Mouse (Mus musculus) frontal cortex, postnatal 25 days (tissue): Measurements from ENCODE around the gene Fanca.
"Not testable (repeated sequence)": the region's sequence is repeated elsewhere in the genome, so short reads cannot be mapped to it uniquely, and the experiment has no call there.

Experiments
- DNase-seq, 2 experiments: peaks; one replicate each; pipeline ENCODE4 v3.0.0; 2022; ENCODE audit warnings: low spot score in 2 of 2

Fanca gene

DNA sequence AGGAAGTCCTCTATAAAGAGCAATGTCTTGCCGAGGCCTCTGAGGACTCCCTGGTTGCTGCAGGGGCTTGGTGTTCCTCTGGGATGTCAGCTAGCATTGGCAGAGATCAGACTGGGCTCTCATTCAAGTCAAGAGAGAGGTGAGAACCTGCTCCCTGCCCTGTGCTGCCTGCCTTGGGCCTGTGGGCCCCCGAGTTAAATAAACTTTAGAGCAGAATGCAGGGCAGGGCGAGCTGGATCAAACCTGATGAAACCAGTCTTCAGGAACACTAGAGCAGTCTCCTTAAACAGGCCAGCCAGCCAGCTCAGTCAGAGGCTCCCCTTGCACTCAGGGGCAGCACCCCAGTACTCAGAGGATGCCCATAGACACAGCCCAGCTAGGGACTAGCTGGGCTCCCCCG, 46.5 kb downstream of the Fanca start:
- no peak for DNase-seq

GRCm38 (mm10) chr8:123271147-123271546, 47.2 kb downstream of the Fanca start:
- no peak for DNase-seq

- no peak for DNase-seq
Observed at GRCm38 (mm10) chr8:123267926-123268656, 50.3 kb downstream of the Fanca start.

GRCm38 (mm10) chr8:123257593-123257992, 60.8 kb downstream of the Fanca start:
- not testable (repeated sequence) for DNase-seq

GRCm38 (mm10) chr8:123257114-123257513, 61.3 kb downstream of the Fanca start:
- no peak for DNase-seq

GRCm38 (mm10) chr8:123255170-123255569, 63.2 kb downstream of the Fanca start:
- DNase-seq, result no peak

- DNase-seq, result peak; percentile 60 to 74
Observed at GRCm38 (mm10) chr8:123254099-123254885, 64.1 kb downstream of the Fanca start, which contains the start of the genes Zfp276 and Vps9d1. Gene Zfp276, plus strand, starts transcription at chr8:123254195. Gene Vps9d1, minus strand, starts transcription at chr8:123254348.

GRCm38 (mm10) chr8:123253451-123254098, 64.8 kb downstream of the Fanca start:
- DNase-seq, result no peak

- no peak for DNase-seq
Observed at GRCm38 (mm10) chr8:123252925-123253324, 65.5 kb downstream of the Fanca start.

GRCm38 (mm10) chr8:123250940-123251339, 67.4 kb downstream of the Fanca start:
- no peak for DNase-seq

GRCm38 (mm10) chr8:123248596-123248995, 69.8 kb downstream of the Fanca start:
- DNase-seq, result no peak

DNA sequence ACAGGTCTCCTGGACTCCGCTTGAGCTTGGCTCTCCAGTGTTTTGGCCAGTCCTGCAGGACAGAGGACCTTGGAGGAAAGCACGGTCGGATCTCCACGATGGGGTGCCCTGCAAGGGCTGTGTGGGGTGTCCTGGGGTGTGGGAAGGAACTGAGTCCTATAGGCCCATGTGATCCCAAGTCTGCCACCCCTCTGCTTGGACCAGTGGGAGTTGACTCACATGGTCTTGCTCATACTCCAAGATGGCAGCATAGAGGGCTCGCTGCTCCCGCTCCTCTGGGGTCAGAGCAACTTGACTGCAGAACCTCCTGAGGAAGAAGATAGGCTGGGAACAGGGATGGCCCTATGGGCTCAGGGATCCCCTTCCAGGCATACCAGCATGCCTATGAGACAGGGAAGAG, 70.6 kb downstream of the Fanca start:
- DNase-seq, result no peak

DNA sequence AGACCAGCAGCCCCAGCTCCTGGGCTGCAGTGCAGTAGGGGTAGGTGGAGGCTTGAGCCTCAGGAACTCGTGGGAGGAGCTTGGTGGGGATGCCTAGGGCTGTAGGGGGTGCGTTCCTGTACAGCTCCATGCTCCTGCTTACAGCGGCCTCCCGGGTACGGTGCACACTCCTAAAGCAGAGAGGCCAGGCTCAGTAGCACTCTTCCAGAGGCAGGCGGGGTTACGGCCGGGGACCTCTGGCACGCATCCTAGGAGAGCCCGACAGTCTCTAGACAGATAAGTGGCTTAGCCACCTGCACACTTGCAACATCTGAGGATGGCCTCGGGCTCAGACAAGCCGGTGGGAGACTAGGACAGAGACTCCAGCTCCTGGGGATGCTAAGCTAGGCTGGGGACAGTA, 72.8 kb downstream of the Fanca start:
- DNase-seq, result no peak

GRCm38 (mm10) chr8:123244382-123244781, 74.0 kb downstream of the Fanca start:
- DNase-seq, result no peak

DNA sequence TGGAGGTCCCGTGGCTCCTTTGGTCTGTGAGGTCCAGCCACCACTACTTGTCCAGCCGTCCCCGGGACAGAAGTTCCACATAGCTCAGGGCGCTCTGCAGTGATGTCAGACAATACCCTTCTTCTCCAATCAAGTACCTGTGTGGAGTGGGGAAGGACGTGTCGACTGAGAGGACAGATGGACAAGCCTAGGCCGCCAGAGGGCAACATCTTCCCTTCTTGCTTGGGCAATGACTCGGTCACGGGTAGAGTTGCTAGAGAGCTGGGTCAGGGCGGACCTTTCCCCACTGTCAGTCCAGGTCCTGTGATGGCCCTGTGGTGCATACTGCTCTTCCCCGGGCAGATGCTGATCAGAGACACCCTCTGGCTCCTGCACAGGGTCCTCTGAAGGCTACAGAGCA, 75.3 kb downstream of the Fanca start:
- DNase-seq, result no peak

GRCm38 (mm10) chr8:123242107-123242923, 76.1 kb downstream of the Fanca start:
- no peak for DNase-seq

- DNase-seq, result no peak
Observed at GRCm38 (mm10) chr8:123239398-123239797, 79.0 kb downstream of the Fanca start.

DNA sequence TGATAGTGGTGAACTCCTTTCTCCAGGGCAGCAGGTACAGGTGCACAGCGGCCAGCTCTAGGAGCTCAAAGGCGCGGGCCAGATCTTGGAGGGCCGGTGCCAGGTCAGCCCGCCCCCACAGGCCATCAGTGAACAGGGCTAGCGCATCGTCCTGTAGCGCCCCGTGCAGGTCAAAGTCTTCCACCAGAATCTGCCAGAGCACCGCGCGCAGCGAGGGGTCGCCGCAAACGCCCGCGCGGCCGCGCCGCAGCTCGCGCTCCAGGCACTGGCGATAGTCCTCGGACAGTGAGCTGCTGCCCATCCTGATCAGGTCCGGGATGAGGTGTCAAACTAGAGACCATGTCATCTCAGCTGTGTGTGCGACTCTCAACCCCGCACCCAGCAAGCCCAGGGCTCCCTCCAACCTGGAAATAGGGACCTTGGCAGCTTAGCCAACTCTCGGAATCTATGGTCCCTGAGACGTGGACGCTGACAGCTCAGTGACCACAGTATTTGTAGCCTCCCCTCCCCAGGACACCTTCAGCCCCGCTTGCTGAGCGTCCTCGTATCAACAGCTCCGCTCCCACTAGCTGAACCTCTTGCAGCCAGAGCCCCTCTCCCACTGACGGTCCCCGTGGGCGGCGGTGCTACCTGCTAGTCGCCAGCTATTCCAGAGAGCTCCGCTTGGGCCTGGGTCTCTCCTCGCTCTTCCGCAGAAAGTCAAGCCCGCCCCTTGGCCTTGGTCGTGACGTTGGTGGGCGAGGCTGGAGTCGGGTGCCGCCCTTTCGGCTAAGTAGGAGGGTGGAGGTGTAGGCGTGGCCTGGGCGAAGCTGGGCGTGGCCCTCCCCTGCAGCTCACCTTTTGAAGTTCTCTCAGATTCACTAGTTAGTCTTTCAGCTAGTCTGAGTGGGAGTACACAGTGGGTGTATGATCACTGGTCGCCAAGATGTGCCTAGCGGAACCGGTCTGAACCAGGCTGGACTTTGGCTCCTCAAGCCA, 82.6 kb downstream of the Fanca start, which contains the start of gene Spata2l:
Gene Spata2l (minus strand): TSS at position 714 of the 978 bp plus-strand sequence.
- DNase-seq, result peak; percentile 57 to 73

DNA sequence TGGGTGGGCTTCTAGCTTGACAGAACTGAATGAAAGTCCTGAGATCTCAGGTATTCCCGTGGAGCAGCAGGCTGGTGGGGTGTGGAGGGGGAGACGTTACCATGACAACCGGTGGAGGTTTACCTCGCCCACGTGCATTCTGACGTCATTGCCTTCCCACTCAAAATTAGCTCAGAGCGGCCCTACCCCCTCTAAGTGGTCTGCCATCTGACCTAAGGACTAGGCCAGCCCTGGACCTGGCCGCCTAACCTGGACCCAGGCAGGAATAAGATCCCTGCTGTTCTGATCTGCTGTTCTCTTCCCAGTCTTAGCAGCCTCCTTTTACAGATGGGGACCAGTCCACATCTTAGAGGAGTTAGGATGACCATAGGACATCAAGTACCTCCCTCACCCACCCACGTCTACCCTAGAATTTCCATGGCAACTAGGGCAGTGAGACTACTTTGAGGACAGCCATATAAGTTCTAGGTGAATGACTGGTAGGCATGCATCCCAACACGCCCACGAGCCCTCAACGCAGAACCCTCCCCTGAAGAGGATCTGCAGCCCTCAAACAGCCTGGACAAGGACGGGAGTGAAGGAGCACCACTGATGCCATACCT, 83.4 kb downstream of the Fanca start:
- peak; percentile 57 to 73 for DNase-seq

GRCm38 (mm10) chr8:123233760-123234159, 84.6 kb downstream of the Fanca start:
- DNase-seq, result no peak
